Comparison of ENCODE assay signal across 8 mouse cellular contexts in the genomic region with DNA sequence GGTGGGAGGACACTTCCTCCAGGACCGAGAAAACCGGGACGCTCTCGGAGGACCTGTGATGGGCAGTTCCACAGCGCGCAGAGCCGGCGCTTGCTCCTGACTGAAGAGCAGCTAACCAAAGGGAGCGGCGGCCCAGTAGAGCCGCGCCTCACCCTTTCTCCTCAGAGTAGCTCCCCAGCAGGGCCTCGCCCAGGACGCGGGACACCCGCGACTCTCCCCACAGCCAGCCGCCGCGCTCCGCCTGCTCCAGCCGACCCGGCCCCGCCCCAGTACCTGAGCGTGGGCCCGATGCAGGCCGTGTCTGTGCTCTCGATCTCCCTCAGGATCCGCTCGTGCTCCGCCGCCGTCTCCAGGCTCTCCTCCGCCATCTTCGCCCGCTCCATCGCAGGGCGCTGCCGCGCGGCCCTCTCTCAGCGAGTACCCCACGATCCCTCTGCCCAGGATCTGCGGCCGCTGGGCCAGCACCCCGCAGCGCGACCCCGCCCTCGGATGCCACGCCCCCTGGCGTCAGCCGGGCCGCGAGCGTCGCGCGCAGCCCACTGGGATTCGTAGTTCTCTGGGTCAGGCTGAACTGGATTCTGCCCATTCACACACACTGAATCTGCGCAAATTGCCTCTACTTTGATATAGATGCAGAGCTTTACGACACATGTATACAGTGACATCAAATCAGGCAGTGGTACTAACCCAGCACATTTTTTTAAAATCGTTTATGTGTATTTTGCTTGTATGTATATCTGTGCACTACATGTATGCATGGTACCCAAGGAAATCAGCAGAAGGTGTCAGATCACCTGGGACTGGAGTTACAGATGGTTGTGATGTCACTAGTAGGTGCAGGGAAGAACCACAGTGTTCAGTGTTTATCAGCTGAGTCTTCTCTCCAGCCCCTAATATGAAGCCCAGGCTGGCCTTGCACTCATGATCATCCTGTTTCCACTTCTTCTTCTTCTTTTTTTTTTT. TPM values are rescaled to one million over a fixed set of nuclear protein-coding genes. Genes with fewer than 3 reads are reported as not detected.
A peak's percentile ranks its signal among the peaks of the same experiment; 100 is the strongest.
DNase-seq lines count a peak whose midpoint lies in the region; ATAC-seq lines count a peak whose summit lies in the region.

A gene (minus strand): TSS at position 491 of the 963 bp plus-strand sequence.

- peak within 1 kb of the TSS; percentile 79 for H3K27ac ChIP-seq in hindbrain, embryonic 12.5 days

- H3K4me2 ChIP-seq in hindbrain, embryonic 12.5 days (replicated peaks): peak within 1 kb of the TSS; percentile 73

- no peaks in the 10 kb centered on the region for H3K27me3 ChIP-seq in hindbrain, embryonic 12.5 days

- H3K9ac ChIP-seq in hindbrain, embryonic 12.5 days: peak within 1 kb of the TSS; percentile 90

- H3K36me3 ChIP-seq in hindbrain, embryonic 12.5 days: no peaks in the 10 kb centered on the region

- H3K9me3 ChIP-seq in hindbrain, embryonic 12.5 days (replicated peaks): no peaks in the 10 kb centered on the region

- H3K4me1 ChIP-seq in hindbrain, embryonic 12.5 days: peaks cover 9% of the 10 kb centered on the region

- peak; percentile 94 for ATAC-seq in hindbrain, embryonic 12.5 days (ENCODE audit: low FRiP score)

- peak; percentile 87 for DNase-seq in Muller cell, postnatal 12 days (ENCODE audit: inconsistent ontology term)
- DNase-seq in cerebellum, adult 9-11 months: peak; percentile 88
- DNase-seq in frontal cortex, postnatal 10 days (ENCODE audit: low spot score in 2 of 2): peak; percentile 69 to 83
- DNase-seq in layer of hippocampus, postnatal 25 days (ENCODE audit: extremely low spot score in 1 of 2, low spot score in 1 of 2): peak; percentile 86 to 88
- peak; percentile 81 for DNase-seq in lung, postnatal 25 days (ENCODE audit: low spot score)
- DNase-seq in retina, embryonic 14.5 days (ENCODE audit: low spot score): peak; percentile 85
- DNase-seq in thymus, postnatal 4 days: peak; percentile 93

- peak within 1 kb of the TSS; percentile 85 for H3K4me3 ChIP-seq in hindbrain, embryonic 12.5 days

- under 1% methylated on average over 51 of the region's 63 CpGs for WGBS in hindbrain, embryonic 12.5 days

RNA-seq across cellular contexts. Expression of the gene that starts here (rescaled TPM):
- polyA plus RNA-seq in hindbrain, embryonic 12.5 days (2016; fragmentation: Nextera tagmentation; extraction: Ambion mirVana): 51.5 and 54.4 TPM in 2 replicates
- 100 to 1,000 TPM; 119 to 122 TPM for total RNA-seq in layer of hippocampus, postnatal 25 days (2021)

Comparison
In these comparisons a context has a peak if more than half of its experiments do, and no peak if none do; other contexts are left out.
1. Peak in every context shown above with its lines: DNase-seq, ATAC-seq, H3K4me3 ChIP-seq and H3K27ac ChIP-seq.